Mouse (Mus musculus) hindbrain, embryonic 15.5 days (tissue): Measurements from ENCODE around the gene Gm49353. TPM values are rescaled to one million over a fixed set of nuclear protein-coding genes. Genes with fewer than 3 reads are reported as not detected.

Experiments
- ATAC-seq: fragments of 200-750 bp; cut with Nextera tagmentation; 2 replicates; pipeline ENCODE4 v1.8.0; 2017; ENCODE audit warnings: low read depth, moderate number of reproducible peaks, moderate TSS enrichment; ENCODE audit not compliant: low FRiP score
- H3K27ac ChIP-seq: fragments of 300-500 bp; sonication (generic); replicated peaks from 2 replicates; pipeline ENCODE4 v1.5.1; 2015; ENCODE audit warnings: mild to moderate bottlenecking, inconsistent platforms
- H3K27me3 ChIP-seq: fragments of 300-500 bp; sonication (generic); 2 replicates; pipeline ENCODE4 v1.6.1; 2015; ENCODE audit warnings: control low read depth, inconsistent platforms
- H3K36me3 ChIP-seq: fragments of 300-500 bp; sonication (generic); 2 replicates; pipeline ENCODE4 v1.6.1; 2015; ENCODE audit warnings: control low read depth, inconsistent platforms
- H3K4me1 ChIP-seq: fragments of 300-500 bp; sonication (generic); replicated peaks from 2 replicates; pipeline ENCODE4 v1.6.1; 2015; ENCODE audit warnings: control low read depth, inconsistent platforms
- H3K4me2 ChIP-seq: fragments of 300-500 bp; sonication (generic); 2 replicates; pipeline ENCODE4 v1.6.1; 2015; ENCODE audit warnings: moderate library complexity, mild to moderate bottlenecking, inconsistent platforms
- H3K4me3 ChIP-seq: fragments of 300-500 bp; sonication (generic); 2 replicates; pipeline ENCODE4 v1.5.1; 2015; ENCODE audit warnings: mild to moderate bottlenecking, inconsistent platforms
- H3K9ac ChIP-seq: fragments of 300-500 bp; sonication (generic); 2 replicates; pipeline ENCODE4 v1.6.1; 2015; ENCODE audit warnings: inconsistent platforms
- H3K9me3 ChIP-seq: fragments of 300-500 bp; sonication (generic); 2 replicates; pipeline ENCODE4 v1.6.1; 2016; ENCODE audit warnings: control low read depth, inconsistent platforms
- WGBS: fragments of 180-500 bp; shearing (Covaris S2); methylation state at CpG from one replicate; pipeline ENCODE4 v1.1.7; 2015; 5-methylcytosine and 5-hydroxymethylcytosine counted together
- polyA plus RNA-seq: library from polyadenylated mRNA; unstranded; fragments of >200 nt; fragmentation: Nextera tagmentation; extraction: Ambion mirVana; gene quantifications from 2 replicates; pipeline ENCODE4 v1.2.1, GENCODE M21; 2015

The Gm49353 gene
- 9.9 and 11.6 TPM in 2 replicates for polyA plus RNA-seq

GRCm38 (mm10) chr10:29198642-29199041 lies at the start of gene Gm49353:
TSS of gene Gm49353 (plus strand) at chr10:29198954.
- WGBS: 94% methylated on average over 7 of the region's 7 CpGs
- H3K36me3 ChIP-seq: peaks cover 59% of the 10 kb centered on the region

GRCm38 (mm10) chr10:29155304-29155703 lies 43.5 kb upstream of the Gm49353 start:
- Histone ChIP-seq H3K4me2 (no peak overlapping the region), H3K9ac (no peak overlapping the region), H3K4me1 (peaks cover 5% of the 10 kb centered on the region), H3K27ac (no peak overlapping the region), H3K27me3 (no peaks in the 10 kb centered on the region), H3K9me3 (no peaks in the 10 kb centered on the region), H3K4me3 (no peak overlapping the region), H3K36me3 (peaks cover 55% of the 10 kb centered on the region)
- WGBS: 68% methylated on average over 3 of the region's 3 CpGs
- 0 out of 2 replicates have a peak, but pooled peaks have one; percentile 58 for ATAC-seq

More at GRCm38 (mm10) chr10:29198642-29199041, at the start of gene Gm49353:
- no peak within 1 kb of the TSS for H3K4me3 ChIP-seq
- H3K9me3 ChIP-seq: no peaks in the 10 kb centered on the region
- ATAC-seq: no peak
- H3K4me2 ChIP-seq: no peak within 1 kb of the TSS
- H3K27me3 ChIP-seq: no peaks in the 10 kb centered on the region
- H3K4me1 ChIP-seq: no peaks in the 10 kb centered on the region
- H3K27ac ChIP-seq: no peak within 1 kb of the TSS
- H3K9ac ChIP-seq: no peak within 1 kb of the TSS

GRCm38 (mm10) chr10:29161664-29162063 lies 37.1 kb upstream of the Gm49353 start:
- H3K27me3 ChIP-seq: no peaks in the 10 kb centered on the region
- no peaks in the 10 kb centered on the region for H3K9me3 ChIP-seq
- no peak for ATAC-seq
- no peak overlapping the region for H3K4me3 ChIP-seq
- 71% methylated on average over 2 of the region's 2 CpGs for WGBS
- peaks cover 63% of the 10 kb centered on the region for H3K36me3 ChIP-seq
- no peak overlapping the region for H3K27ac ChIP-seq
- no peak overlapping the region for H3K4me2 ChIP-seq
- no peak overlapping the region for H3K9ac ChIP-seq
- H3K4me1 ChIP-seq: no peaks in the 10 kb centered on the region

DNA sequence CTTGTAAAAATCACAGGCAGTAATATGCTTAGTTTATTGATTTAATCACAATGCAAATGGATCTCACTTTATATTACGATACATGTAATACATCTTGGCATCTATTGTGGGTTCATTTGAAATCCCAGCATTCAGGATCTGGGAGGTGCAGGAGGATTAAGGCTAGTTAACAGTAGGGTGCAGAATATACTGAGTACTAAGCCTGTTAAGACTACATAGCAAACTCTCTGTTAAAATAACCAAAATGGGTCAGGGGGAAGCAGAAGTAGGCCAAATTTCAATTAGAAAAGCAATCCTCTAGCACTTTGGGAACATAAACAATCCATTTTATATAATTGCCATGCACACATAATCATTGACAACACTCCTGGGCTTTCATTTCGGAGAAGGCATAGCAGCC lies 25.0 kb upstream of the Gm49353 start:
- Histone ChIP-seq H3K27me3 (no peaks in the 10 kb centered on the region), H3K9me3 (0 out of 2 replicates have a peak, but pooled peaks cover 3% of the 10 kb centered on the region), H3K4me2 (no peak overlapping the region), H3K4me3 (no peak overlapping the region), H3K27ac (no peak overlapping the region), H3K36me3 (peaks cover 42% of the 10 kb centered on the region), H3K9ac (no peak overlapping the region), H3K4me1 (no peaks in the 10 kb centered on the region)
- 70% methylated on average over 2 of the region's 2 CpGs for WGBS
- ATAC-seq: no peak

- whole genome bisulfite sequencing: 73% methylated on average over 3 of the region's 3 CpGs
- peaks cover 42% of the 10 kb centered on the region for H3K36me3 ChIP-seq
Measured at GRCm38 (mm10) chr10:29175656-29176055, 23.1 kb upstream of the Gm49353 start.

GRCm38 (mm10) chr10:29176881-29177280 lies 21.9 kb upstream of the Gm49353 start:
- no peaks in the 10 kb centered on the region for H3K4me1 ChIP-seq
- no peak overlapping the region for H3K4me2 ChIP-seq
- no peak for ATAC-seq
- H3K27ac ChIP-seq: no peak overlapping the region
- 74% methylated on average over 4 of the region's 4 CpGs for WGBS
- H3K9me3 ChIP-seq: no peaks in the 10 kb centered on the region
- H3K27me3 ChIP-seq: no peaks in the 10 kb centered on the region
- H3K4me3 ChIP-seq: no peak overlapping the region
- H3K36me3 ChIP-seq: peaks cover 41% of the 10 kb centered on the region
- H3K9ac ChIP-seq: no peak overlapping the region

More at GRCm38 (mm10) chr10:29175656-29176055, 23.1 kb upstream of the Gm49353 start:
- Histone ChIP-seq H3K4me1 (no peaks in the 10 kb centered on the region), H3K27ac (no peak overlapping the region), H3K27me3 (no peaks in the 10 kb centered on the region), H3K9me3 (0 out of 2 replicates have a peak, but pooled peaks cover 3% of the 10 kb centered on the region), H3K9ac (no peak overlapping the region), H3K4me3 (no peak overlapping the region), H3K4me2 (no peak overlapping the region)
- no peak for ATAC-seq

DNA sequence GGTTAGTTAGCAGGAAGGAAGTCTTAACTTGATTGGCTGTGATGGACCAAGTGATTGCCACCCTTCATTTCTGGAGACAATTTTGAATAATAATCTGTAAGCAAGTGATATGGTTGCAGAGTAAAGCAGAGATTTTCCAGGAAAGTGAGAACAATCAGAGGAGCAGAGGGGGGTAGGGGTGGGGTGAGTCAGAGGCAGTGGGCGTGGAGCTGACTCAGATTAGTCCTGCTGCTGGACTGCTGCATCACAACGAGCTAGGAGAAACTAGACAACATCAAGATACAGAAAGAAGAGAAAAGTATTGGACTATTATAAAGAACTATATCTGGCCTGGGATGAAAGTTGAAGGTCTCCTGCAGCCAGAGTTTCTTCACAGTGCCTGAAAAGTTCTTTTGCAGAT lies 20.8 kb upstream of the Gm49353 start:
- H3K27ac ChIP-seq: no peak overlapping the region
- WGBS: 45% methylated on average over 2 of the region's 2 CpGs
- no peaks in the 10 kb centered on the region for H3K9me3 ChIP-seq
- no peaks in the 10 kb centered on the region for H3K27me3 ChIP-seq
- no peak overlapping the region for H3K4me3 ChIP-seq
- H3K4me1 ChIP-seq: no peaks in the 10 kb centered on the region
- peaks cover 42% of the 10 kb centered on the region for H3K36me3 ChIP-seq
- ATAC-seq: no peak
- H3K4me2 ChIP-seq: no peak overlapping the region
- H3K9ac ChIP-seq: no peak overlapping the region

GRCm38 (mm10) chr10:29180210-29180609 lies 18.5 kb upstream of the Gm49353 start:
- H3K27ac ChIP-seq: no peak overlapping the region
- no peak overlapping the region for H3K4me3 ChIP-seq
- H3K9me3 ChIP-seq: no peaks in the 10 kb centered on the region
- no peak overlapping the region for H3K9ac ChIP-seq
- 42% methylated on average over 3 of the region's 3 CpGs for WGBS
- no peak for ATAC-seq
- H3K4me1 ChIP-seq: no peaks in the 10 kb centered on the region
- peaks cover 35% of the 10 kb centered on the region for H3K36me3 ChIP-seq
- no peaks in the 10 kb centered on the region for H3K27me3 ChIP-seq
- no peak overlapping the region for H3K4me2 ChIP-seq

DNA sequence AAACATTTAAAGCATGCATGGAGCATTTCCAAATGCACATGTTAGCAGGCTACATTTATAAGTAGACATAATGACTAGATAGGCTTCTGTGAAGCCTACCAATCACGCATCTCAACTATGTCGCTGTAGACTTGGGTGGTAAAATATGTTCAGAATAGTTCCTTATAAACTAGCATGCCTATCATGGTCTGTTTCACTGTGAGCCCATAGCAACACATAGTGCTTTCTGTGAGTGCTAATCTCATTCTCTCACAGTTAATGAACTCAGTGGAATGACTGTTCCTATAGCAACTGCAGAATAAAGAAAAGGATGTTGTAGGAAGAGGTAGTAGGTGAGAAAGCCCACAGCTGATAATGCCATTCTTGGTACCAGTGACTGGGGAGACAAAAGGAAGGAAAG lies 17.7 kb upstream of the Gm49353 start:
- Histone ChIP-seq H3K27me3 (no peaks in the 10 kb centered on the region), H3K27ac (no peak overlapping the region), H3K36me3 (peaks cover 29% of the 10 kb centered on the region), H3K4me2 (no peak overlapping the region), H3K9me3 (no peaks in the 10 kb centered on the region), H3K9ac (no peak overlapping the region), H3K4me3 (no peak overlapping the region), H3K4me1 (no peaks in the 10 kb centered on the region)
- ATAC-seq: no peak
- 70% methylated on average over 2 of the region's 2 CpGs for WGBS

GRCm38 (mm10) chr10:29193769-29194168 lies 5.0 kb upstream of the Gm49353 start:
- Histone ChIP-seq H3K4me1 (no peaks in the 10 kb centered on the region), H3K4me3 (no peak overlapping the region), H3K9me3 (no peaks in the 10 kb centered on the region), H3K27ac (no peak overlapping the region), H3K4me2 (no peak overlapping the region), H3K36me3 (peaks cover 36% of the 10 kb centered on the region), H3K27me3 (no peaks in the 10 kb centered on the region), H3K9ac (no peak overlapping the region)
- ATAC-seq: no peak

GRCm38 (mm10) chr10:29196811-29197210 lies 1.9 kb upstream of the Gm49353 start:
- H3K4me1 ChIP-seq: no peaks in the 10 kb centered on the region
- H3K27ac ChIP-seq: no peak overlapping the region
- ATAC-seq: peak; percentile 21; the same call in 1 of the 2 replicates
- peaks cover 59% of the 10 kb centered on the region for H3K36me3 ChIP-seq
- 95% methylated on average over 33 of the region's 33 CpGs for WGBS
- no peak overlapping the region for H3K4me2 ChIP-seq
- no peaks in the 10 kb centered on the region for H3K27me3 ChIP-seq
- H3K9ac ChIP-seq: no peak overlapping the region
- no peaks in the 10 kb centered on the region for H3K9me3 ChIP-seq
- no peak overlapping the region for H3K4me3 ChIP-seq

DNA sequence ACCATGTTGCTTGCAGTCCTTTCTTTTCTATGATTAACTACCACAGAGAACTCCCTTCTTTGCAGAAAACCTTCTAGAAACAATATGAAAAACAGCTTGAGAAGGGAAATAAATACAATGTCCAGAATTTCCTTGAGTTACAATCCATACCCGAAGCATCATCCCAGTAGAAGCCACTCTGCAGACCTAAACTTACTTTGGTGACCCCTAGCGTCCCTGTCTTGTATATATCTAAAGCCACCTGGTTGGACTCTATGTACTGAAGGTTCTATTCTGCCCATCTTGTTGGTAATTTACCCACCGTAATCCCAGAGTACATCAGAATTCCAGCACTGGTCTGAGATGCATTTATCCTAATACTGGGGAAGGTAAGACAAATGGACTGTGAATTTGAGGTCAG lies 1.1 kb downstream of the Gm49353 start:
- 84% methylated on average over 3 of the region's 3 CpGs for WGBS
- no peaks in the 10 kb centered on the region for H3K27me3 ChIP-seq
- no peak overlapping the region for H3K4me3 ChIP-seq
- peaks cover 51% of the 10 kb centered on the region for H3K36me3 ChIP-seq
- no peak overlapping the region for H3K27ac ChIP-seq
- no peak overlapping the region for H3K9ac ChIP-seq
- H3K4me1 ChIP-seq: no peaks in the 10 kb centered on the region
- no peaks in the 10 kb centered on the region for H3K9me3 ChIP-seq
- no peak overlapping the region for H3K4me2 ChIP-seq
- ATAC-seq: no peak

DNA sequence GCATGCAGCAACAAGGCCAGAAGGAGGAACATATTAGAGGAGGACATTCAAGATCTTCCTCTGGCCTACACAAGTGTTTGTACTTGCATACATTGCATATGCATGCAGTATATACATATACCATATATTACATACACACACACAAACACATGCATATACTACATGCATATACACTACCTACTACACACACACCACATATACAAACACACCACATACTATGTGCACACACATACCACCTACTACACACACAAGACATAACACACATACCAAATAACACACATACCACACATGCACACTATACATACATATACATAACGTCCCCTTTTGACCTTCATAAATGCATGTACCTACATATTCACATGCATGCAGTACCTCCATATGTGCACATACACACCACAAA lies 1.9 kb downstream of the Gm49353 start:
- no peak overlapping the region for H3K4me2 ChIP-seq
- H3K36me3 ChIP-seq: peaks cover 48% of the 10 kb centered on the region
- no peaks in the 10 kb centered on the region for H3K9me3 ChIP-seq
- peak; percentile 66; the same call in 1 of the 2 replicates for ATAC-seq
- H3K27me3 ChIP-seq: no peaks in the 10 kb centered on the region
- 100% methylated on average over 1 of the region's 1 CpGs for WGBS
- H3K4me1 ChIP-seq: no peaks in the 10 kb centered on the region
- H3K9ac ChIP-seq: no peak overlapping the region
- H3K27ac ChIP-seq: no peak overlapping the region
- H3K4me3 ChIP-seq: no peak overlapping the region
